Mouse (Mus musculus) spleen, adult 2 months (tissue): ENCODE data around the gene Swap70.

Source experiments
- CTCF ChIP-seq: fragments of 200-500 bp; IDR thresholded peaks from 2 replicates; pipeline ENCODE4 v1.5.1; 2011; ENCODE audit warnings: mild to moderate bottlenecking, inconsistent platforms; ENCODE audit not compliant: insufficient read depth, insufficient read length, insufficient replicate concordance; ENCODE audit errors: extremely low read depth
- POLR2A ChIP-seq: fragments of 200-500 bp; IDR thresholded peaks from 2 replicates; pipeline ENCODE4 v1.6.1; 2011; ENCODE audit warnings: low read depth, low read length, inconsistent platforms

DNA sequence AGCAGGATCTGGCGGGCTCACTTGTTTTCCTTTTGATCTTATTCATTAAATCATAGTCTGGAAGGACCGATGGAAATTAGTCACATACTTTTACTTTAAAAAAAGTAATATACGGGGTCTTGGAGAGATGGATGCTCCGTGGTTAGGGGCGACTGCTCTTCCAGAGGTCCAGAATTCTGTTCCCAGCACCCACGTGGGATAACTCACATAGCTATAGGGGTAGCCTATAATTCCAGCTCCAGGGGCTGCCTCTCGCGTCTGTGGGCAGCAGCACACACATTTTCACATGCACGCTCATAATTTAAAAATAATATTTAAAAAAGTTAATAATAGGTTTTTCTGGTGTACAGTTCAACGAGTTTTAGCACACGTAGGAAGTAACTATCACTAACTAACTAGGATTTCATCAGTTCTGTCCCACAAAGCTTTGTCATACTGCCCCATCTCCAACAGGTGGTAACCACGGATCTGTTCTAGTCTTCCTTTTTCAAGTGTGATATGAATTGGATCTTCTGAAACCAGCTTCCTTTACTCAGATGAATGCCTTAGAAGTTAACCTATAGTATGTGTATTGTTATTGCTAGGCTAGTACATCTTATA is 1.2 kb downstream of the Swap70 start:
- TF ChIP-seq CTCF (no peak), POLR2A (no peak)
